Comparison of ENCODE assay signal across 19 mouse cellular contexts in genomic region chr12:91738381-91738780, GRCm38 (mm10).
"Had no signal": no experiment of that assay in that cellular context is flagged by ENCODE, and none has a peak within 500 bp of the region (broad histone marks: within the 10 kb centered on the region; RNA-seq: fewer than 3 reads in every experiment).

No protein-coding gene starts in this region.

- H3K27me3 ChIP-seq: megakaryocyte, embryonic 14.5 days; midbrain, embryonic 13.5 days; midbrain, embryonic 15.5 days; neural tube, embryonic 13.5 days; neural tube, embryonic 15.5 days had no signal

- H3K36me3 ChIP-seq: midbrain, embryonic 13.5 days; midbrain, embryonic 15.5 days had no signal

- H3K9me3 ChIP-seq: megakaryocyte, embryonic 14.5 days; midbrain, embryonic 13.5 days; midbrain, embryonic 15.5 days; neural tube, embryonic 13.5 days; neural tube, embryonic 15.5 days had no signal

- DNase-seq: lung, adult 18-20 months; lung, embryonic 14.5 days; lung, postnatal 10 days; lung, postnatal 4 days; retina, postnatal 1 day; right cerebral cortex, adult 18-20 months; right cerebral cortex, postnatal 25 days; right cerebral cortex, postnatal 4 days; spleen, adult 18-20 months; thymus, adult 2 months; thymus, postnatal 25 days; thymus, postnatal 4 days had no signal

- H3K9ac ChIP-seq: liver, embryonic 14.5 days; lung, embryonic 14.5 days; midbrain, embryonic 13.5 days; midbrain, embryonic 15.5 days; neural tube, embryonic 13.5 days; neural tube, embryonic 15.5 days had no signal

- H3K27ac ChIP-seq: liver, embryonic 14.5 days; midbrain, embryonic 13.5 days; midbrain, embryonic 15.5 days; neural tube, embryonic 13.5 days; neural tube, embryonic 15.5 days had no signal

- H3K4me2 ChIP-seq: lung, embryonic 14.5 days; midbrain, embryonic 13.5 days; midbrain, embryonic 15.5 days; neural tube, embryonic 13.5 days; neural tube, embryonic 15.5 days had no signal

- H3K4me1 ChIP-seq: midbrain, embryonic 13.5 days; midbrain, embryonic 15.5 days; neural tube, embryonic 13.5 days; neural tube, embryonic 15.5 days had no signal

- ATAC-seq: midbrain, embryonic 13.5 days; midbrain, embryonic 15.5 days had no signal

- H3K4me3 ChIP-seq: megakaryocyte, embryonic 14.5 days; midbrain, embryonic 13.5 days; midbrain, embryonic 15.5 days; myocyte; neural tube, embryonic 13.5 days; neural tube, embryonic 15.5 days had no signal
